Mouse (Mus musculus): Measurements from ENCODE around the gene Pafah2.
"Not testable (repeated sequence)": the region's sequence is repeated elsewhere in the genome, so short reads cannot be mapped to it uniquely, and the experiment has no call there.

Pafah2 gene

GRCm38 (mm10) chr4:134373295-134373694 is 22.8 kb upstream of the Pafah2 start:
- DNase-seq (ENCODE audit: extremely low spot score) = no peak

- DNase-seq (ENCODE audit: extremely low spot score) = no peak
Measured at GRCm38 (mm10) chr4:134374306-134374705, 21.8 kb upstream of the Pafah2 start.

- DNase-seq (ENCODE audit: extremely low spot score) = no peak
Measured at GRCm38 (mm10) chr4:134378089-134378615, 18.0 kb upstream of the Pafah2 start.

GRCm38 (mm10) chr4:134379510-134379909 is 16.6 kb upstream of the Pafah2 start:
- DNase-seq (ENCODE audit: extremely low spot score) = no peak

GRCm38 (mm10) chr4:134383750-134384149 is 12.4 kb upstream of the Pafah2 start, which contains the start of gene Extl1:
Gene Extl1 (minus strand): TSS chr4:134383850.
- not testable (repeated sequence) for DNase-seq (ENCODE audit: extremely low spot score)

- no peak for DNase-seq (ENCODE audit: extremely low spot score)
Measured at GRCm38 (mm10) chr4:134387268-134387667, 8.9 kb upstream of the Pafah2 start.

GRCm38 (mm10) chr4:134388397-134388796 is 7.7 kb upstream of the Pafah2 start:
- DNase-seq (ENCODE audit: extremely low spot score) = peak; percentile 76

GRCm38 (mm10) chr4:134391636-134392035 is 4.5 kb upstream of the Pafah2 start:
- DNase-seq (ENCODE audit: extremely low spot score) = no peak

GRCm38 (mm10) chr4:134392595-134392994 is 3.5 kb upstream of the Pafah2 start:
- no peak for DNase-seq (ENCODE audit: extremely low spot score)

GRCm38 (mm10) chr4:134393026-134393425 is 3.1 kb upstream of the Pafah2 start:
- DNase-seq (ENCODE audit: extremely low spot score) = peak; percentile 38

GRCm38 (mm10) chr4:134395142-134395541 is 978 bp upstream of the Pafah2 start:
- DNase-seq (ENCODE audit: extremely low spot score) = no peak

GRCm38 (mm10) chr4:134397121-134397520 is 1.0 kb downstream of the Pafah2 start:
- DNase-seq (ENCODE audit: extremely low spot score) = no peak

- no peak for DNase-seq (ENCODE audit: extremely low spot score)
Measured at GRCm38 (mm10) chr4:134397732-134398131, 1.6 kb downstream of the Pafah2 start.

- DNase-seq (ENCODE audit: extremely low spot score) = no peak
Measured at GRCm38 (mm10) chr4:134400206-134400605, 4.1 kb downstream of the Pafah2 start.

GRCm38 (mm10) chr4:134401181-134401661 is 5.1 kb downstream of the Pafah2 start:
- DNase-seq (ENCODE audit: extremely low spot score) = peak; percentile 73

GRCm38 (mm10) chr4:134401856-134402570 is 5.9 kb downstream of the Pafah2 start:
- no peak for DNase-seq (ENCODE audit: extremely low spot score)

GRCm38 (mm10) chr4:134402571-134403262 is 6.6 kb downstream of the Pafah2 start:
- DNase-seq (ENCODE audit: extremely low spot score) = no peak

GRCm38 (mm10) chr4:134403721-134404120 is 7.6 kb downstream of the Pafah2 start:
- no peak for DNase-seq (ENCODE audit: extremely low spot score)

- no peak for DNase-seq (ENCODE audit: extremely low spot score)
Measured at GRCm38 (mm10) chr4:134409286-134409685, 13.2 kb downstream of the Pafah2 start.

GRCm38 (mm10) chr4:134416177-134416576 is 20.1 kb downstream of the Pafah2 start:
- DNase-seq (ENCODE audit: extremely low spot score) = no peak

GRCm38 (mm10) chr4:134416602-134417001 is 20.5 kb downstream of the Pafah2 start:
- DNase-seq (ENCODE audit: extremely low spot score) = no peak

- DNase-seq (ENCODE audit: extremely low spot score) = no peak
Measured at GRCm38 (mm10) chr4:134417111-134417510, 21.0 kb downstream of the Pafah2 start.

GRCm38 (mm10) chr4:134421971-134422370 is 25.9 kb downstream of the Pafah2 start:
- DNase-seq (ENCODE audit: extremely low spot score) = no peak
